ENCODE assay signal across 26 mouse cellular contexts in the genomic region with DNA sequence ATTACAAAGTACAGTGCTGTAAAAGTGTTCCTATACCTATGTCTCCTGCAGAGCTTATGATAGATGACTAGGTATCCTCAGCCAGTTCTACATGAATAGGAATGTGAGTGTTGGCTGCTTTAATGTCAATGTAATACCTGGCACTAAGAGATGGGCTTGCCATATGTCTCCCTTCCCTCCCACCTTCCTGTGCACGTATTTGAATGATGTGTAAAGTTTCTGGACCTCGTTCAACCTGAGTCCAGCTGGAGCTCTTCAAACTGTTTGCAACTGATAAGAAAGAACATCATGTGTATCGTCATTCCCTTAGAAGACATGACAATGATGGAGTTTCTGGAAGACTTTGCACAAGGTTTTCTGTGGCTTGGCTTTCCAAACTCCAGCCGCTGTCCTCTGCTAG. TPM values are rescaled to one million over a fixed set of nuclear protein-coding genes. Genes with fewer than 3 reads are reported as not detected.
"Had no signal": no experiment of that assay in that cellular context is flagged by ENCODE, and none has a peak within 500 bp of the region (broad histone marks: within the 10 kb centered on the region; RNA-seq: fewer than 3 reads in every experiment).

No protein-coding gene starts in this region.

- DNase-seq: gastrocnemius, adult 2 months; gastrocnemius, postnatal 10 days; gastrocnemius, postnatal 25 days; heart, adult 18-20 months; heart, postnatal 10 days; heart, postnatal 4 days; kidney, adult 18-20 months; kidney, adult 9 months; kidney, postnatal 14 days; kidney, postnatal 36 days; layer of hippocampus, postnatal 36 days; left cerebral cortex, postnatal 4 days had no signal

- H3K27ac ChIP-seq: gastrocnemius, adult 2 months; heart, embryonic 10.5 days; hindbrain, embryonic 10.5 days; hindbrain, embryonic 12.5 days; hindbrain, embryonic 14.5 days; intestine, embryonic 15.5 days; kidney, embryonic 15.5 days; kidney, postnatal 0 days; limb, embryonic 13.5 days; limb, embryonic 15.5 days; liver, embryonic 12.5 days; liver, embryonic 14.5 days had no signal

- H3K4me3 ChIP-seq: gastrocnemius, adult 2 months; heart, embryonic 10.5 days; heart, embryonic 12.5 days; hindbrain, embryonic 10.5 days; hindbrain, embryonic 12.5 days; intestine, embryonic 15.5 days; kidney, embryonic 15.5 days; limb, embryonic 13.5 days; limb, embryonic 15.5 days; liver, embryonic 12.5 days had no signal

- H3K4me1 ChIP-seq: heart, embryonic 10.5 days; heart, embryonic 12.5 days; hindbrain, embryonic 10.5 days; hindbrain, embryonic 12.5 days; intestine, embryonic 15.5 days; kidney, embryonic 15.5 days; limb, embryonic 13.5 days; limb, embryonic 15.5 days; liver, embryonic 12.5 days had no signal

- H3K27me3 ChIP-seq: heart, embryonic 12.5 days; hindbrain, embryonic 12.5 days; intestine, embryonic 15.5 days; kidney, embryonic 15.5 days; limb, embryonic 13.5 days; limb, embryonic 15.5 days; liver, embryonic 12.5 days had no signal

RNA-seq across cellular contexts. Expression of gene B430218F22Rik, which starts 13.6 kb away (rescaled TPM):
- total RNA-seq: gastrocnemius, adult 2 months; gastrocnemius, postnatal 10 days; gastrocnemius, postnatal 4 days; heart, postnatal 10 days had no signal
- polyA plus RNA-seq: large intestine, adult 2 months had no signal
